ENCODE assay signal across 22 mouse cellular contexts in genomic region chr16:78595821-78596220, GRCm38 (mm10). TPM values are rescaled to one million over a fixed set of nuclear protein-coding genes. Genes with fewer than 3 reads are reported as not detected.
DNase-seq lines count a peak whose midpoint lies in the region; ATAC-seq lines count a peak whose summit lies in the region.
"Had no signal": no experiment of that assay in that cellular context is flagged by ENCODE, and none has a peak within 500 bp of the region (broad histone marks: within the 10 kb centered on the region; RNA-seq: fewer than 3 reads in every experiment).

No protein-coding gene starts in this region.

- DNase-seq in CD4-positive, CD25-positive, alpha-beta regulatory T cell, adult 2 months (ENCODE audit: low read depth, low spot score), result peak; percentile 21
- DNase-seq in T-cell, adult 2 months (ENCODE audit: low spot score), result peak; percentile 69
- peak; percentile 64 for DNase-seq in thymus, postnatal 0 days (ENCODE audit: low spot score)
- peak; percentile 61 for DNase-seq in thymus, postnatal 4 days
- DNase-seq in ovary, postnatal 14 days (ENCODE audit: low spot score), result no peak
- no peak for DNase-seq in cerebellum, postnatal 4 days (ENCODE audit: low spot score in 2 of 2)
- DNase-seq: adrenal gland, adult 2 months; adrenal gland, postnatal 36 days; cerebellum, adult 2 months; cerebellum, postnatal 14 days; gastrocnemius, postnatal 36 days; heart, postnatal 14 days; kidney, adult 18-20 months; kidney, postnatal 4 days; lung, postnatal 14 days; midbrain, embryonic 14.5 days; right cerebral cortex, adult 18-20 months; spleen, adult 18-20 months had no signal

- no peak for ATAC-seq in CD4-positive, CD25-positive, alpha-beta regulatory T cell, adult 4 months
- ATAC-seq: activated CD4-positive, CD25-positive, alpha-beta regulatory T cell, adult 4 months; forebrain, embryonic 14.5 days; hindbrain, embryonic 16.5 days had no signal

RNA-seq across cellular contexts. Expression of gene D16Ertd472e, which starts 19.3 kb away (rescaled TPM):
- polyA plus RNA-seq in CD4-positive, CD25-positive, alpha-beta regulatory T cell, adult 4 months (2017; shearing (Covaris generic)), result 10 to 100 TPM; 40.6 to 41.3 TPM
- 54.1 and 63.7 TPM in 2 replicates for polyA plus RNA-seq in thymus, postnatal 0 days (2015; fragmentation: Nextera tagmentation; extraction: Ambion mirVana)

Comparison
In these comparisons a context has a peak if more than half of its experiments do, and no peak if none do; other contexts are left out.
1. DNase-seq: peak in CD4-positive, CD25-positive, alpha-beta regulatory T cell, adult 2 months (single experiment), T-cell, adult 2 months (single experiment), thymus, postnatal 0 days (single experiment) and thymus, postnatal 4 days (single experiment); none in ovary, postnatal 14 days (single experiment) and cerebellum, postnatal 4 days (0 of 2).